Mouse (Mus musculus) liver, embryonic 14.5 days (tissue): ENCODE data around the gene Eif3f.

Source experiments
- CTCF ChIP-seq: IDR thresholded peaks from 2 replicates; pipeline ENCODE4 v1.5.1; 2016; ENCODE audit warnings: antibody characterized with exemption, low read depth, control low read depth
- EP300 ChIP-seq: IDR thresholded peaks from 2 replicates; pipeline ENCODE4 v1.6.1; 2016; ENCODE audit warnings: antibody characterized with exemption, low read depth

DNA sequence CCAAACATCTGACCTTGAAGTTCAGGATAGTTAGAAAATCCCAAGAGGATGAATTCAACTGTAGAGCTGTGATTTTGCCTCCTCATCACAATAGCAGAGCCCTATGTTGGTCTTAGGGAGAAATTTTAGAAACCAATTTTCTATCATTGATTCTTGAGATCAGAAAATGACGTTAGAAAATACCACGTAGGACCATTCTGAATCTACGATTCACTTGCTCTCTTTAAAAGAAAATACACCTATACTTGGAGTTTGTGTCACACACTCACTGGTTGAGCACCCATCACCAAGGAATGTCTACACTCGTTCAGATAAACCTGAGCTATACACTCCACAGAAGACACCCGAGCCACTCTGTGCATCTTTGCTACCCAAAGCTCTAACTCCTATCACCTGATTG, 39.9 kb upstream of the Eif3f start, which contains the start of gene Olfr519:
- TF ChIP-seq EP300 (no peak), CTCF (no peak)
